11 mouse cellular contexts compared by ENCODE assay signal in genomic region chr9:64233656-64234055, GRCm38 (mm10). TPM values are rescaled to one million over a fixed set of nuclear protein-coding genes. Genes with fewer than 3 reads are reported as not detected.
DNase-seq lines count a peak whose midpoint lies in the region; ATAC-seq and TF ChIP-seq lines count a peak whose summit lies in the region.
"Had no signal": no experiment of that assay in that cellular context is flagged by ENCODE, and none has a peak within 500 bp of the region (broad histone marks: within the 10 kb centered on the region; RNA-seq: fewer than 3 reads in every experiment).

No protein-coding gene starts in this region.

- H3K27me3 ChIP-seq in lung, embryonic 15.5 days: no peaks in the 10 kb centered on the region
- no peaks in the 10 kb centered on the region for H3K27me3 ChIP-seq in kidney, embryonic 16.5 days (ENCODE audit: insufficient read depth, low read length)

- H3K36me3 ChIP-seq in lung, embryonic 15.5 days: no peaks in the 10 kb centered on the region
- no peaks in the 10 kb centered on the region for H3K36me3 ChIP-seq in kidney, embryonic 16.5 days (ENCODE audit: insufficient read depth, low read length)

- H3K9ac ChIP-seq in lung, embryonic 15.5 days: no peak overlapping the region
- no peak overlapping the region for H3K9ac ChIP-seq in kidney, embryonic 16.5 days (replicated peaks; ENCODE audit: low read length)

- TF ChIP-seq POLR2A in lung, adult 2 months (IDR thresholded peaks at IDR 0.05; ENCODE audit: borderline replicate concordance, extremely low read depth, low read depth, low read length): no peak

- H3K4me3 ChIP-seq in lung, embryonic 15.5 days: no peak overlapping the region
- no peak overlapping the region for H3K4me3 ChIP-seq in lung, adult 2 months (replicated peaks; ENCODE audit: extremely low read depth, low read depth, low read length)
- H3K4me3 ChIP-seq in kidney, embryonic 16.5 days (ENCODE audit: low read length): no peak overlapping the region
- H3K4me3 ChIP-seq: erythroblast, embryonic 14.5 days had no signal

- H3K4me2 ChIP-seq in lung, embryonic 15.5 days: no peak overlapping the region
- H3K4me2 ChIP-seq in kidney, embryonic 16.5 days (replicated peaks; ENCODE audit: low read depth, low read length): peak overlapping the region; percentile 13; the same call in 1 of the 2 replicates

- DNase-seq in heart, adult 11 months: peak; percentile 87
- no peak for DNase-seq in heart, postnatal 25 days (ENCODE audit: low spot score)
- no peak for DNase-seq in lung, adult 2 months
- peak; percentile 11 for DNase-seq in skeletal muscle tissue, adult 2 months (ENCODE audit: low read depth, low spot score)
- DNase-seq in cerebellum, postnatal 4 days (ENCODE audit: low spot score in 2 of 2): no peak
- DNase-seq: layer of hippocampus, postnatal 36 days had no signal

- TF ChIP-seq CTCF in lung, adult 2 months (IDR thresholded peaks at IDR 0.05; ENCODE audit: insufficient read depth, low read length): no peak

- intact Hi-C loops in heart, postnatal 25 days (cut with DNase I): no loop called here

- no peaks in the 10 kb centered on the region for H3K9me3 ChIP-seq in lung, embryonic 15.5 days
- no peaks in the 10 kb centered on the region for H3K9me3 ChIP-seq in kidney, embryonic 16.5 days (ENCODE audit: low read length)

- H3K27ac ChIP-seq in lung, embryonic 15.5 days: peak overlapping the region; percentile 58
- H3K27ac ChIP-seq in kidney, embryonic 16.5 days (ENCODE audit: low read length): peak overlapping the region; percentile 54

- H3K4me1 ChIP-seq in lung, embryonic 15.5 days: peaks cover 38% of the 10 kb centered on the region
- peaks cover 11% of the 10 kb centered on the region; the same call in 1 of the 2 replicates for H3K4me1 ChIP-seq in lung, adult 2 months (ENCODE audit: control insufficient read depth, insufficient read depth, low read length)
- H3K4me1 ChIP-seq in kidney, embryonic 16.5 days (ENCODE audit: insufficient read depth, low read length): peaks cover 57% of the 10 kb centered on the region

- 29% methylated on average over 5 of the region's 5 CpGs for WGBS in lung, embryonic 15.5 days
- 53% methylated on average over 5 of the region's 5 CpGs for WGBS in lung, adult 2 months
- WGBS in kidney, embryonic 16.5 days: 34% methylated on average over 5 of the region's 5 CpGs

- peak; percentile 84 for ATAC-seq in lung, embryonic 15.5 days (ENCODE audit: borderline replicate concordance, extremely low read depth, low FRiP score, low TSS enrichment)
- peak; percentile 57; the same call in 1 of the 2 replicates for ATAC-seq in kidney, embryonic 16.5 days (ENCODE audit: low FRiP score, low TSS enrichment)
- no peak for ATAC-seq in frontal cortex, adult (ENCODE audit: low TSS enrichment)

RNA-seq across cellular contexts. Expression of gene Uchl4, which starts 1.3 kb away (rescaled TPM):
- total RNA-seq in heart, postnatal 25 days (2021): 1 to 10 TPM; 1.7 to 2.0 TPM
- polyA plus RNA-seq in lung, embryonic 15.5 days (2015; fragmentation: Nextera tagmentation; extraction: Ambion mirVana): 1.1 and 2.4 TPM in 2 replicates
- not detected in 2 replicates for polyA plus RNA-seq in lung, adult 2 months (2012; rRNA removed)
- 2.4 and 4.5 TPM in 2 replicates for polyA plus RNA-seq in kidney, embryonic 16.5 days (2015; fragmentation: Nextera tagmentation; extraction: Ambion mirVana)
- polyA plus RNA-seq: erythroblast, embryonic 14.5 days; gonadal fat pad, adult 2 months had no signal

RNA-seq across cellular contexts. Expression of gene Map2k1, which starts 19.8 kb away (rescaled TPM):
- total RNA-seq in heart, postnatal 25 days (2021): 10 to 100 TPM; 49.6 to 55.2 TPM
- polyA plus RNA-seq in lung, embryonic 15.5 days (2015; fragmentation: Nextera tagmentation; extraction: Ambion mirVana): 69.9 and 70.3 TPM in 2 replicates
- polyA plus RNA-seq in lung, adult 2 months (2012; rRNA removed): 35.0 and 50.8 TPM in 2 replicates
- 89.0 and 92.2 TPM in 2 replicates for polyA plus RNA-seq in kidney, embryonic 16.5 days (2015; fragmentation: Nextera tagmentation; extraction: Ambion mirVana)

RNA-seq across cellular contexts. Expression of gene Tipin, which starts 47.7 kb away (rescaled TPM):
- total RNA-seq in heart, postnatal 25 days (2021): 10 to 100 TPM in 1 of 2 experiments, 1 to 10 TPM in 1; 10.0 to 10.8 TPM
- 238 and 250 TPM in 2 replicates for polyA plus RNA-seq in lung, embryonic 15.5 days (2015; fragmentation: Nextera tagmentation; extraction: Ambion mirVana)
- 2.5 and 4.9 TPM in 2 replicates for polyA plus RNA-seq in lung, adult 2 months (2012; rRNA removed)
- polyA plus RNA-seq in kidney, embryonic 16.5 days (2015; fragmentation: Nextera tagmentation; extraction: Ambion mirVana): 201 and 208 TPM in 2 replicates

RNA-seq across cellular contexts. Expression of gene Snapc5, which starts 54.6 kb away (rescaled TPM):
- 10 to 100 TPM; 21.6 to 23.5 TPM for total RNA-seq in heart, postnatal 25 days (2021)
- 30.6 and 32.8 TPM in 2 replicates for polyA plus RNA-seq in lung, embryonic 15.5 days (2015; fragmentation: Nextera tagmentation; extraction: Ambion mirVana)
- 7.6 and 11.9 TPM in 2 replicates for polyA plus RNA-seq in lung, adult 2 months (2012; rRNA removed)
- 31.9 and 37.3 TPM in 2 replicates for polyA plus RNA-seq in kidney, embryonic 16.5 days (2015; fragmentation: Nextera tagmentation; extraction: Ambion mirVana)

Comparison
In these comparisons a context has a peak if more than half of its experiments do, and no peak if none do; other contexts are left out.
1. DNase-seq: peak in heart, adult 11 months (single experiment) and skeletal muscle tissue, adult 2 months (single experiment); none in heart, postnatal 25 days (single experiment), lung, adult 2 months (single experiment) and cerebellum, postnatal 4 days (0 of 2).
2. RNA of gene Tipin, which starts 47.7 kb away (polyA plus RNA-seq): 238 to 250 TPM in lung, embryonic 15.5 days and 201 to 208 TPM in kidney, embryonic 16.5 days; 2.5 to 4.9 TPM in lung, adult 2 months; every median in the first group is over 10 times any median in the second.